Mouse (Mus musculus) gastrocnemius, postnatal 14 days (tissue): ENCODE data around the gene Vmn1r237. TPM values are rescaled to one million over a fixed set of nuclear protein-coding genes. Genes with fewer than 3 reads are reported as not detected.

Source experiments
- DNase-seq: peaks from one replicate; pipeline ENCODE4 v3.0.0; 2021; ENCODE audit warnings: mixed read lengths
- intact Hi-C: fragments of 180-260 bp; cut with DNase I; formaldehyde crosslinking; loops from one replicate; pipeline ENCODE4 v1.15.1; 2025; ENCODE audit warnings: low total_unique reads
- long read RNA-seq, 2 experiments: library from polyadenylated mRNA; stranded (forward); transcript quantifications; one replicate each; pipeline ENCODE4 v2.0.0; 2021
- microRNA-seq, 2 experiments: library from miRNA; unstranded; fragments of <30 nt; microRNA quantifications; one replicate each; pipeline ENCODE4 v1.2.0; 2021
- total RNA-seq, 2 experiments: library from RNA; stranded (reverse); gene quantifications; 2 replicates each; pipeline ENCODE4 v1.2.3; 2021

The Vmn1r237 gene
- total RNA-seq = not detected
- long read RNA-seq, experiment 1 = 0 reads
- long read RNA-seq, experiment 2 = 0 reads

DNA sequence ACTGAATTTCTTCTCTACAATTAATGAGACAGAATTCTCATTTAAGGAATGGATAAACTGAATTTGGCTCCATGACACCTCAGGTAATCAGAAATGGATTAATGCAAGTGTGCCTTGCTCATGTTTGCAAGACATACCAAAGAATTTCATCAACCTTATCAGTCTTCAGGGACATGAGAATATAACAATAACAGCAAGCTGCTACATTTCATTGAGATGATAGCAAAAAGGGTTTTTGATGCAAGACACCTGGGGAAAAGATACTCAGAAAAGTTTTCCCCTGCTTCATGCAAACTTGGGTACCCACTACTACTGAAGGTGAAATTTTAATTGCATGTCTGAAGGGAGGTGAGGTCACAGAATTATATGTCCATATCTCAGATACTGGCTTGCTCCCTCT, at the start of gene Vmn1r237:
Gene Vmn1r237 (plus strand): TSS at position 301 of the 400 bp plus-strand sequence.
- intact Hi-C loops = no loop called here

DNA sequence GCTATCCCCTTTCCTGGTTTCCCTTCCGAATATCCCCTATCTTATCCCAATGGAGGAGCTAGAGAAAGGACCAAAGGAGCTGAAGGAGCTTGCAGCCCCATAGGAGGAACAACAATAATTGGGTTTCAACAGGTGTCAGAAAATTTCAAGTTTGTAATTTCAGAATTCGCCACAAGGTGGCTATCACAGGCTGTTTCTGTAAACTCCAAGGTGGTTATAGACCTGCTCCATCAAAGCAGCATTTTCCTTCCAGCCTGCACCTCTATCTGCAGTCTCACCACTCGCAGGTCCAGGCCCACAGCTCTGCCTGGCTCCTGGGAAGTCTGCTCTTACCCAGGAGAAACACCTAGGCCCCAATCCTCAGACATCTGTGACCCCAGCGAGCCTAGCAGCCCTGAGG, 39.6 kb upstream of the Vmn1r237 start:
- DNase-seq = no peak
- intact Hi-C loops = loop anchor here (10.0 kb wide), 1 partner anchor 243 kb away; no protein-coding TSS in a partner anchor

More for the DNA sequence above, at the start of gene Vmn1r237:
- no peak for DNase-seq

DNA sequence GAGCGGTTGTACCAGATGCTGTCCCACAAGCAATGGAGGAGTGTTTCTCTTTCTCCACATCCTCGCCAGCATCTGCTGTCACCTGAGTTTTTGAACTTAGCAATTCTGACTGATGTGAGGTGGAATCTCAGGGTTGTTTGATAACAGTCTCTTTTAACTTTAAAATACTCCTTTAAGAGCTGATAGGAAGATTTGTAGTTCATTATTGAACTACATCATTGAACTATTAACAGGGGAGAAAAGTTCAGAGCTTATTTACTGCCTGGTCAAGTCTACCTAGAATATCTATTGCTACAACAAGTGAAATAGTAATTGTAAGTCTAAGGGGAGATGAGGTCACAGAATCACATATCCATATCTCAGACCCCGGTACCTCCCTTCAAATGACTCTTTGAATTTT, 29.0 kb upstream of the Vmn1r237 start, which contains the start of gene Vmn1r236:
Gene Vmn1r236 (plus strand): TSS at position 301 of the 400 bp plus-strand sequence.
- DNase-seq = no peak
- intact Hi-C loops = no loop called here

DNA sequence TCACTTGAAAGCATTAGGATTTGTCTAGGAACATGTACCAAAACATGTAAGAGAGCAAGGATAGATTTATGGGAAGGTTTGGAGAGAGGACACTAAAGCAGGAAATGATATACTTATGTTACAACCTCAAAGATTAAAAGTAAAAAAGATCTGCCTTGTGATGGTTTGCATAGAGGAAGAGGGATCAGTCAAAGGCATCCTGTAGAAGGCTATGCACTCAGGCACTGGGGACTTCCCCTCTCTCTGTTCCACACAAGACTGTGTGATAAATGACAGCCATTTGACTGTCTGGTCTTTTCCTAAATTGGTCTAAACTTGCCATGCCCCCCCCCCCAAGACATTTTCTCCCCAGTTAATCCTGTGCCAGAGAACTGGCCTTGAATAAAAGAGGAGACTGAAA, 27.3 kb upstream of the Vmn1r237 start:
- no peak for DNase-seq
- intact Hi-C loops = no loop called here

DNA sequence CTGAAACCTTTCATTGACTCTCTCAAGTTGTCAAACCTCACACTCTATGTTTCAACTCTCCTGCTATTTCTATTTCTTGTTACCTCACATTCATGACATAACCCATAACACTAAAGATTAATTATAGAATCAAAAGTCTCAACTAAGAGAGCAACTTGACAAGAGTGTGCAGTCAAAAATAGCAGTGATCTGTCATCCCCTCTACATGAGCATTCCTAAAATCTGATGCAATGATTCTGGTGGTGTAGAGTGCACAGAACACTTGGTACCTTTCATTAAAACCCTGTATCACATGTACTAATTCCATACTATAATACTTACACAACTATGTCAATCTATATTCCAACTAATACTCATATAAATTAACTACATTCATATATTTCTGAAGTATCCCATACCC, 22.0 kb upstream of the Vmn1r237 start:
- no peak for DNase-seq
- intact Hi-C loops = no loop called here

Small RNA genes within 50 kb of the gene (microRNA-seq; reads per million reads assigned to microRNA genes)
- gene Gm26384 = 0 reads per million in 2 experiments

Other genes with a start within 250 kb of the Vmn1r237 start
- not detected for gene Vmn1r234, start 85.8 kb upstream of the Vmn1r237 start, total RNA-seq
- gene Vmn1r235, start 55.5 kb upstream of the Vmn1r237 start, total RNA-seq = not detected
- not detected for gene Vmn1r236, start 28.9 kb upstream of the Vmn1r237 start, total RNA-seq
- under 1 TPM; 0.40 to 0.64 TPM for gene Zfp677, start 71.9 kb downstream of the Vmn1r237 start, total RNA-seq
- 1 to 10 TPM in 1 of 2 experiments, under 1 TPM in 1; 0.66 to 1.1 TPM for gene Zfp54, start 111.4 kb downstream of the Vmn1r237 start, total RNA-seq
- gene Zfp51, start 138.5 kb downstream of the Vmn1r237 start, total RNA-seq = 1 to 10 TPM; 4.5 to 5.0 TPM
- gene Zfp53, start 177.1 kb downstream of the Vmn1r237 start, total RNA-seq = 1 to 10 TPM; 1.3 to 1.5 TPM
- gene Zfp52, start 223.7 kb downstream of the Vmn1r237 start, total RNA-seq = 1 to 10 TPM; 3.3 to 3.9 TPM